Mouse (Mus musculus) limb, embryonic 15.5 days (tissue): ENCODE measurements around the gene Defb42. TPM values are rescaled to one million over a fixed set of nuclear protein-coding genes. Genes with fewer than 3 reads are reported as not detected.

Source experiments
- ATAC-seq: fragments of 200-750 bp; cut with Nextera tagmentation; 2 replicates; pipeline ENCODE4 v1.8.0; 2017; ENCODE audit warnings: low read depth, moderate TSS enrichment; ENCODE audit not compliant: insufficient number of reproducible peaks, low FRiP score, low TSS enrichment
- H3K27ac ChIP-seq: fragments of 300-500 bp; sonication (generic); 2 replicates; pipeline ENCODE4 v1.5.1; 2015; ENCODE audit warnings: moderate library complexity, mild to moderate bottlenecking, inconsistent platforms
- H3K27me3 ChIP-seq: fragments of 300-500 bp; sonication (generic); 2 replicates; pipeline ENCODE4 v1.6.1; 2015; ENCODE audit warnings: inconsistent platforms
- H3K36me3 ChIP-seq: fragments of 300-500 bp; sonication (generic); 2 replicates; pipeline ENCODE4 v1.6.1; 2015; ENCODE audit warnings: inconsistent platforms
- H3K4me1 ChIP-seq: fragments of 300-500 bp; sonication (generic); 2 replicates; pipeline ENCODE4 v1.6.1; 2015; ENCODE audit warnings: inconsistent platforms
- H3K4me2 ChIP-seq: fragments of 300-500 bp; sonication (generic); 2 replicates; pipeline ENCODE4 v1.6.1; 2015; ENCODE audit warnings: mild to moderate bottlenecking, inconsistent platforms
- H3K4me3 ChIP-seq: fragments of 300-500 bp; sonication (generic); 2 replicates; pipeline ENCODE4 v1.5.1; 2015; ENCODE audit warnings: mild to moderate bottlenecking, inconsistent platforms
- H3K9ac ChIP-seq: fragments of 300-500 bp; sonication (generic); 2 replicates; pipeline ENCODE4 v1.6.1; 2015; ENCODE audit warnings: inconsistent platforms
- H3K9me3 ChIP-seq: fragments of 300-500 bp; sonication (generic); 2 replicates; pipeline ENCODE4 v1.6.1; 2016; ENCODE audit warnings: inconsistent platforms
- WGBS: fragments of 180-500 bp; shearing (Covaris S2); methylation state at CpG from one replicate; pipeline ENCODE4 v1.1.7; 2015; 5-methylcytosine and 5-hydroxymethylcytosine counted together
- polyA plus RNA-seq: library from polyadenylated mRNA; unstranded; fragments of >200 nt; fragmentation: Nextera tagmentation; extraction: Ambion mirVana; gene quantifications from 2 replicates; pipeline ENCODE4 v1.2.1, GENCODE M21; 2015

Gene Defb42
- polyA plus RNA-seq, 1 experiment from 2014 or later, result not detected

GRCm38 (mm10) chr14:63062184-63062583 is 15.4 kb downstream of the Defb42 start:
- Histone ChIP-seq H3K4me1 (no peaks in the 10 kb centered on the region), H3K27ac (no peak overlapping the region), H3K36me3 (no peaks in the 10 kb centered on the region), H3K27me3 (no peaks in the 10 kb centered on the region), H3K4me2 (no peak overlapping the region), H3K4me3 (no peak overlapping the region), H3K9me3 (no peaks in the 10 kb centered on the region), H3K9ac (no peak overlapping the region)
- no peak for ATAC-seq
- WGBS, result 72% methylated on average over 2 of the region's 2 CpGs

GRCm38 (mm10) chr14:63065391-63065790 is 18.6 kb downstream of the Defb42 start:
- WGBS, result 78% methylated on average over 5 of the region's 5 CpGs
- peaks cover 5% of the 10 kb centered on the region for H3K27me3 ChIP-seq
- no peak for ATAC-seq

GRCm38 (mm10) chr14:63066630-63067310 is 20.0 kb downstream of the Defb42 start:
- no peak for ATAC-seq

More at GRCm38 (mm10) chr14:63065391-63065790, 18.6 kb downstream of the Defb42 start:
- no peaks in the 10 kb centered on the region for H3K9me3 ChIP-seq
- H3K36me3 ChIP-seq, result no peaks in the 10 kb centered on the region
- H3K4me3 ChIP-seq, result no peak overlapping the region
- no peak overlapping the region for H3K27ac ChIP-seq
- H3K4me2 ChIP-seq, result no peak overlapping the region
- H3K9ac ChIP-seq, result no peak overlapping the region
- no peaks in the 10 kb centered on the region for H3K4me1 ChIP-seq

GRCm38 (mm10) chr14:63067708-63068107 is 20.9 kb downstream of the Defb42 start:
- no peak overlapping the region for H3K9ac ChIP-seq
- H3K27me3 ChIP-seq, result peaks cover 8% of the 10 kb centered on the region
- H3K36me3 ChIP-seq, result no peaks in the 10 kb centered on the region
- H3K9me3 ChIP-seq, result no peaks in the 10 kb centered on the region
- ATAC-seq, result no peak
- no peak overlapping the region for H3K4me2 ChIP-seq
- no peak overlapping the region for H3K4me3 ChIP-seq
- no peaks in the 10 kb centered on the region for H3K4me1 ChIP-seq
- 69% methylated on average over 14 of the region's 15 CpGs for WGBS
- H3K27ac ChIP-seq, result no peak overlapping the region

More at GRCm38 (mm10) chr14:63066630-63067310, 20.0 kb downstream of the Defb42 start:
- no peaks in the 10 kb centered on the region for H3K36me3 ChIP-seq
- no peak overlapping the region for H3K27ac ChIP-seq
- no peak overlapping the region for H3K4me3 ChIP-seq
- no peaks in the 10 kb centered on the region for H3K9me3 ChIP-seq
- no peaks in the 10 kb centered on the region for H3K4me1 ChIP-seq
- no peak overlapping the region for H3K4me2 ChIP-seq
- peaks cover 8% of the 10 kb centered on the region for H3K27me3 ChIP-seq
- H3K9ac ChIP-seq, result no peak overlapping the region
- 31% methylated on average over 16 of the region's 16 CpGs for WGBS

Other genes starting within 250 kb of the Defb42 start
- gene Wdfy2, start 209.3 kb upstream of the Defb42 start, polyA plus RNA-seq, result 8.7 and 9.8 TPM in 2 replicates
- gene Defb48, start 62.5 kb upstream of the Defb42 start, polyA plus RNA-seq, result not detected in 2 replicates
- not detected in 2 replicates for gene Defb47, start 48.9 kb upstream of the Defb42 start, polyA plus RNA-seq
- gene Defb43, start 35.2 kb upstream of the Defb42 start, polyA plus RNA-seq, result not detected in 2 replicates
- gene Defb30, start 3.0 kb downstream of the Defb42 start, polyA plus RNA-seq, result not detected in 2 replicates